Mouse (Mus musculus) layer of hippocampus, postnatal 25 days (tissue): ENCODE data around the gene Derl3. TPM values are rescaled to one million over a fixed set of nuclear protein-coding genes. Genes with fewer than 3 reads are reported as not detected.
"Not testable (repeated sequence)": the region's sequence is repeated elsewhere in the genome, so short reads cannot be mapped to it uniquely, and the experiment has no call there.

Experiments
- DNase-seq, 2 experiments: peaks; one replicate each; pipeline ENCODE4 v3.0.0; 2022; ENCODE audit warnings: mixed read lengths in 2 of 2, low spot score in 1 of 2; ENCODE audit errors: extremely low spot score in 1 of 2
- total RNA-seq, 2 experiments: library from RNA; stranded (reverse); gene quantifications; 2 replicates each; pipeline ENCODE4 v1.2.3; 2021

Gene Derl3
- 1 to 10 TPM; 3.8 to 4.7 TPM for total RNA-seq

DNA sequence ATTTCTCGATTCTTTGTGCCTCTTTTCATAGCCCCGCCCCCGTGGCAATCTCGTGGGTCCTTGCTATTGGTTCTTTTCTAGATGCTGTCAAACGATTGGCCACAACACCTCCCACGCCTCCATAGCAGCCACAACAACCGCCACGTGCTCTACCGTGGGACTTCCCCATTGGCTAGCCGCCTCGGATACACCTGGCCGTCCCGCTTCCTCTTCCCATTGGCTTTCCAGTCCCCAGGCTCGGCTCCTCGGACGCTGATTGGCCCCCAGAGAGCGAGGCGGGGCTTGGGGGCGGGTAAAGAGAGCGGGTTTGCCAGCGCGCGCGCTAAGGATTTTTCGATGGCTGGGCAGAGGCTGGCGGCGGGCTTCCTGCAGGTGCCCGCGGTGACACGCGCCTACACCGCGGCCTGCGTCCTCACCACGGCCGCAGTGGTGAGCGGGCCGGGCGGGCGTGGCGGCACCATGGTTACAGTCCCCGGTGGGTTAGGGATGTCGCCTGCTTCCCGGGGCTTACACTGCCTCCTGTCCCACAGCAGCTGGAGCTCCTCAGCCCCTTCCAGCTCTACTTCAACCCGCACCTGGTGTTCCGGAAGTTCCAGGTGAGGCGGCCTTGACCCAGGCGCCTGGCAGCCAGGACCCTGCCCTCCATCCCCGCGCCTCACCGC lies at the start of gene Derl3:
Derl3 (plus strand) TSS at position 325 of the 662 bp plus-strand sequence.
- DNase-seq, result peak; percentile 80 to 87

DNA sequence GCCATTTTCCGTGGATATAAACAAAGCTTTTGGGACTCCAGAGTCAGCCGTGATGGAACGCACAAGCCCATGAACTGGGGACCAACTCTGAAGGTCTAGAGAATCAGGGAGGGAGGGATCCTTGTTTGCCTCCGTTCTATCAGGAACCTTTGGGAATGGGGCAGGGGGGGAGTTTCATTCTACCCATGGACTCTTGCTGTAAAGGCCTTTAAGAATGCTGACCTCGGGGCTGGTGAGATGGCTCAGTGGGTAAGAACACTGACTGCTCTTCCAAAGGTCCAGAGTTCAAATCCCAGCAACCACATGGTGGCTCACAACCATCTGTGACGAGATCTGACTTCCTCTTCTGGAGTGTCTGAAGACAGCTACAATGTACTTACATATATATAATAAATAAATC lies 49.3 kb upstream of the Derl3 start:
- not testable (repeated sequence) for DNase-seq

DNA sequence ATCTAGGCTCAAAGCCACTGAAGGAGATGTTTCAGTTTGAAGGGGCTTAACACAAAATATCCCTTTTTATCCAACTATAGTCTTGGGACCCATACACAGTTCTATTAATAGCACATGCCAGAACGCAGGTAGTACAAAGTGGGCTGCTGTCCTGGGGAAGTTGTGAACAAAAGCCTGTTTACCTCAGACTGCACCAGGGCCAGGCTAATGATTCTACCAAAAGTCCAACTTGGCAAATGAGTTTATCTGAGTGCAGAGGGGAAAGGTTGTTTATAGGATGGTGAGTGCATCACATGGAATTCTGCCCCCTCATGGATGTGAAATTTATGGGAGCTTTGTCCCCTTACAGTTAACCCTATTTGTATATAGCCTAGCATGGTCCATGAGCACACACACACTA lies 48.4 kb upstream of the Derl3 start:
- no peak for DNase-seq

- DNase-seq, result no peak
Observed at GRCm38 (mm10) chr10:75845306-75845930, 47.8 kb upstream of the Derl3 start.

DNA sequence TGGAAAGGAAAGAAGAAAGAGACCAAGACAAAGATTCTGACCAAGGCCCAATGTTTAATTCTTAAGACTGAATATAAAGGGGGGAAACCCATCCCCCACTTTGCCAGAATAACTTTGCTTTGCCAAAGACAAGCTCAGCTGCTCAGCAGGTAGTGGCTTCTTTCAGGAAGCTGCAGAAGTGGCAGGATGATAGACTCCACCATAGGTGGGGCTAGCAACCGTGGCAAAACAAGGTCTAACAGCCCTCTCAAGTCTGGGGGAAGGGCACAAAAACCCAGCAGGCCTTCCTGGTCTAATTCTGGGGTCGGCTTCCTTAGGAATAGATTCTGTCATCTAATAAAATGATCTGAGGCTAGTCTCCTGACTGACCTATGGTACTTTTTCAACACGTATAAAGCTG lies 44.8 kb upstream of the Derl3 start:
- DNase-seq, result no peak

DNA sequence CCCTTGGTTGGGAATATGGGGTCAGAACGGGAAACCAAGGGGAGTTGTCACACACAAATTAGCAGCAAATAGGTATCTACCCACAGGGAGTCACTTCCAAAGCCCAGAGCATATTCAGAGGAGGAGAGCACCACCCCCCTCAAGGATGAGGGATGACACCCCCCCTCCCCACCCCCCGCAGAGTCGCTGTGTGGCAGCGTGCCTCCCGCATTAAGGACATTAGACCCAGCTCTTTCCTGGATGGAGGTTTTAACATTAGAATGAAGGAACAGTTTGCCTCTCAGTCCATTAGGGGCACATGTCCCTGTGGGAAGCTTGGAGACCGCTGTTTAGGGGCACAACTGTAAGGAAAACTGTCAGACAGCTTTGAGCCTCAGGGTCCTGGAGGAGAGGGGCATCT lies 42.1 kb upstream of the Derl3 start:
- no peak for DNase-seq

DNA sequence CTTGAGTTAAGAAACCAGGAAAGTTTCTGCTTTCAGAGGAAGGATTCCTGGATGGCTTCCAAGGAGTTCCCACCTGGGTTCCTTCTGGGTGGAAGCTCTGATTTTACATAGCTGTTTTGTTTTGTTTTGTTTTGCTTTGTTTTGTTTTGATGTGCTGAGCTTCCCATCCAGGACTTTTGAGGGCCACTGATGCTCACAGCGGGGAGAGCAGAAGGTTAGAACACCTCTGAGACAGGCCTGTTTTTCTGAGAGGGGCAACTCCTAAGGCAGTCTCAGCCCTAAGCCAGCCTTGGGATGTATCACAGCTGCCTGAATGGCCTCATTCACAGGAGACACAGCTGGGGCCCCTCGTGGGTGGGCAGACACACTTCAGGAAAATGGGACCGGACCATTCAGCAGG lies 41.5 kb upstream of the Derl3 start:
- DNase-seq, result no peak

- no peak for DNase-seq
Observed at GRCm38 (mm10) chr10:75852539-75853125, 40.6 kb upstream of the Derl3 start.

- DNase-seq, result peak; percentile 66 to 92
Observed at GRCm38 (mm10) chr10:75853452-75853851, 39.8 kb upstream of the Derl3 start.

DNA sequence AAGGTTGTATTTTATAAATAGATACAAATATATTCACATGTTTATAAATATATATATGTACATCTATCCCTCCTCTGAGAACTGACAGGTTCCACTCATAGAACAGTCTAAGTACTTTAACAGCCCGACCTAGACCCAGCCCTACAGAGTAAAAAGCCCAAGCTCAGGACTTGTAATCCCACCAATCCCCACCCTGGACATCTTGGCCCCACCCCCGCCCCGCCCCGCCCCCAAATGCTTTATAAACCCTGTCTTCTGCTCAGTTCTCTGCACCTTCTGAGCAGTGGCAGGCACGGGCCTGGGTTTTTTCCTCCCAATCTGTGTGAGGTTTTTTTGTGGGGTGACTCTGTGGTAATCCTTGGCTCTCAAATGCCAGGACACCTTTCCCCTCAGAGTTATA lies 39.1 kb upstream of the Derl3 start:
- no peak for DNase-seq

DNA sequence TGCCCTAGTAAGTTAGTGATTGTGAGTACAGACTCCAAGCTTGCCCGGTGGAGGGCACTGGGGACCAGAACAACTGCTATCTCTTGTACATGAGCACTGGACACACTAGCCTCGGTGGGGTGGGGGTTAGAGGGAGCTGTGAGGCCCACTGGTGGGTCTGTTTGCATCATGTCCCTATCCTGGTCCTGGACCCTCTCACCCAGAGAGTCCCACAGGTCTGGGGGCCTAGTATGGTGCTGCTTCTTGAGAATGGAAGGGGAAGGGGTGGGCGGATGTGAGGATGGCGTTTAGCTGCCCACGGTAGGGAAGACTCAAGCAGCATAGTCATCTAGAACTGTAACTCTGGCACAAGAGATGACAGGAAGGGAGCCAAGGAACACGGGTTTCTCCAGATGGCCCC lies 38.4 kb upstream of the Derl3 start:
- no peak for DNase-seq

DNA sequence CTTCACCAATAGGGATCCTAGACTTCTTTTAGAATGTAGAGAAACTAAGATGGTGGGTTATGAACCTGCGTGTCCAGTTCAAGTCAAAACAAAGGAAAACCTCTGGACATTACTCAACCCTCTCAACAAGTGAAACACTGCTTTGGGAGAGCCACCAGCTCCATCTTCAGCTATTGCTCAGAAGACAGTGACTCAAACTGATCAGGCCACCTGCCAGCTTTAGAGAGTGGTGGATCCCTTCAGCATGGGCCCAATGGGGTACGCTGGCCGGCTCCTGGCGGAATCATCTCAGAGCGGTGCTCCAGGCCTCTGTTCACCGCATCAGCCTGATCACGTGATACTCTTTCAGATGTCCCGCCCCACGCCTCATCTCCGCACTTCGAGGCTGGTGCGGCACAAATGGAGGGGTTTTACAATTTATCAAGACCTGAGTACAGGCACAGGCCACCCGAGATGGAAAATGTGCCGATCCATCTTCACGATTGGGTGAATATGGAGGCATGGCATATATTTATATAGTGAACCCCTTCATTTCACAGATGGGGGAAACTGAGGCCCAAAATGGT lies 37.7 kb upstream of the Derl3 start:
- DNase-seq, result no peak

DNA sequence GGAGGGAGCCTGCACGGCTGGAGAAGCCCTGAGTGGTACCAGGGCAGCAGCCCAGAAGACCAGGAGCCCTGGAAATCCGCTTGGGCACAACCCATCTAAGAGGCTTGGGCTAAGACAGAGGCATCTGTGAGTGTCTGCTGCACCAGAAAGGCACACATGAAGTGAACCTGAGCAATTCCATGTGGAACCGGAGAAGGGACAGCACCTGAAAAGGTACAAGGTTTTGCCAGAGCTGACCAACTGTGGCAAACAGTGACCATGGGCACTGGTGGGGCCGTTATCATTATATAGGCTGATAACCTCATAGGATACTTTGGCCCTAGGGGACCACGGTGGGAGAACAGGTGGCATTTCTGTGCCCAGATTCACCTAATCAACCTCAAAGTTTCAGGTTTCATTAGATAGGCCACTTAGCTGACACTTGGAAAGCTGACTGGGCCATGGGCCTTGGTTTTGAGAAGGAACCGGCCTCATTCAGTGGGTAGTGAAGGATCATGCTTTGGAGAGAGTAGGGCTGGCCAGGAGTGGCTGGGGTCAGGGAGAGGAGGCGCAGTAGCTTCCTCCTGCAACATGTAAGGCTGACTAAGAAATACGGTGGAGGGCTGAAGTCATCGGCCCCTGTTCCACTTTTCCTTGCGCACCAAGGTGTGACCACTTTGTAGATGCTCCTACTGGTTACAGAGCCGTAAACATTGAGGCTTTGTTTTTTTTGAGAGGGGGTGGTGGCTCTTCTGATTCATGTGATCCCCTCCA lies 36.9 kb upstream of the Derl3 start:
- no peak for DNase-seq

GRCm38 (mm10) chr10:75856976-75857375 lies 36.2 kb upstream of the Derl3 start:
- DNase-seq, result no peak

- no peak for DNase-seq
Observed at GRCm38 (mm10) chr10:75857598-75857997, 35.6 kb upstream of the Derl3 start.

DNA sequence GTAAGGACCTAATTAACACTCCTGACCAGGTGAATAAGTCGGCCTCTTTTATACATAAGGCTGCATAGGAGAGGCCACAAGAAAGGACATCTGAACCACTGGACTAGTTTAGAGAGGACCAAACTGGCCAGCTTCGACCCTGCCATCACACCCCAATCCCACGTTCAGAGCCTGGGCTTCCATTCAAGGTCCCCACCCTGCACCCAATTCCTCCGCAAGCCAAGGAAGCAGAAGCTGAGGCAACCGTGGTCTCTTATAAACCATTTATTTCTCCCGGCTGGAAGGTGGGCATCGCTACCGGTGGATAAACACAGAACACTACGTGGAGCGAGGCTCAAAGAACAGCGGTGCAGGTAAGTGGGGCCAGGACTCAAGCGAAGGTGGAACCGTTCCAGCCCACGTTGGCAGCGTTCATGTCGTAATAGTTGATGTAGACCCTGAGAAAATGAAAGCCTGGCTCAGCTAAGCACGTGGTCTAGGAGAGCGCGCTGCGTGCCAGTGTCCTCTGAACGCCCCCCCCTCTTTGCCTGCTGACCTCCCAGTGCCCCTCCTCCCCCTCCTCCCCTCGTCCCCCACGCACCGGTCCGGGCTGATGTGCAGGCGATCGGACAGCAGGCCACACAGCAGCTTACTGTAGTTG lies 34.0 kb upstream of the Derl3 start:
- DNase-seq, result no peak

GRCm38 (mm10) chr10:75859786-75860470 lies 33.3 kb upstream of the Derl3 start, which contains the start of gene Mif:
Gene Mif, minus strand, starts transcription at chr10:75860240.
- DNase-seq, result peak; percentile 74 to 78

DNA sequence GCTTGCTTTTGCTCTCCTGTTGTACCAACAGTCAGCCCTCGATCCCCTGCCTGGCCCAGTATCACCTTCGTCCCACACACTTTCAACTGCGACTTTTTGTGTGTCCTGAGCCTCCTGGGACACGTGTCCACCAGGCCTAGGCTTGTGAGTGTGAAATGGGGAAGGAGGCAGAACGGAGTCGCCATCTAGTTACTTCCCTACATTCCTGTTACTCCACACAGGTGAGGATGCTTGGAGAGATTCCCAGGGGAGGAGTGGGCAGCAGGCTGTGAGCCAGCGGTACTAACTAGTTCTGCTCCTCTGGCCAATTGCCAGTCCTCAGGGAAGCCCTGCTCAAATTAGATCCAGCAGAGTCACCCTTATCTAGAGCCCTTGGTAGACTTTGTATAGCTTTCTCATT lies 32.5 kb upstream of the Derl3 start:
- DNase-seq, result no peak

GRCm38 (mm10) chr10:75861587-75861986 lies 31.6 kb upstream of the Derl3 start:
- no peak for DNase-seq
